Comparison of ENCODE assay signal across 8 mouse cellular contexts in the genomic region with DNA sequence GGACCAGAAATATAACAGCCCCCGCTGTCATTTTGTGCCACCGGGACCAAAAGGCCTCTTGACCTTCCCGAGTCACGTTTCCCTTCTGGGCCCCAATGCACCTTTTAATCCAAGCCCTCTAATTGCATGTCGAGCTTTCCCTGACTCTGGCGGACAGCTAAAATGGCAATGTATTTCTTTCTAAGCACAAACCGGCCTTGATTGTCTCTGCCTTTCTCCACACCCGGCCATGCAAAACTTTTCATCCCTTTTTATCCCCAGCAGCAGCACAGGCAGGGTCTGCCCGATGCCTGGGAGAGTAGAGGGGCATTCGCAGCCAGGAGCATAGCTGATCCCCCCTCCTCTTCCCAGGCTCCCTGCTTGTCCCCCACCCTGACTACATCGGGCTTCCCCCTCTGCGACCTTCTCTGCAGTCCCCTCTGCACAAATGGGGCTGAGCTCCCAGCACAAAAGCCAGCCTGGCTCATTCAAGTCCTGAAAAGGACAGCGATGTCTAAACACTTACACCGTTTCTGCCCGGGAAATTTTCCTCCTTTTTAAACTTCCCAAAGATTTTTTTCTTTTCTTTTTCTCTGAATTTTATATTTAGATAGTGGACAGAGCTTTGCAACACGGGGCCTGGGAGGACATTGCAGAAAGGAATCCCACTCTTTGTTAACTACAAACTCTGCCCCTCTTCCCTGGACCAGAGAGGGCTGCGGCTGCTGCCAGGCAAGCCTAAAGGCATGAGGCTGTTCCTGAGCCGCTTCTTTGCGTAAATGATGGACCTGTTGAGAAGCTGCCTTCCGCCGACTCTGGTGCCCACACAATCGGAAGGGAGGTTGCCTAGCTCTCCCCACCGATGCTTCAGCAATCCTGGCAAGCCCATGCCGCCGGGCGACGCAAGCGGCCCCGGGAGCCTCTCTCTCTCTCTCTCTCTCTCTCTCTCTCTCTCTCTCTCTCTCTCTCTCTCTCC. TPM values are rescaled to one million over a fixed set of nuclear protein-coding genes. Genes with fewer than 3 reads are reported as not detected.
DNase-seq lines count a peak whose midpoint lies in the region; TF ChIP-seq lines count a peak whose summit lies in the region.

No protein-coding gene starts in this region.

- TF ChIP-seq CTCF in layer of hippocampus, adult 2 months (conservative IDR thresholded peaks at IDR 0.05) = no peak
- no peak for TF ChIP-seq CTCF in kidney, adult 2 months (conservative IDR thresholded peaks at IDR 0.05; ENCODE audit: insufficient read depth, insufficient read length, low read depth, low read length)

- H3K27ac ChIP-seq in layer of hippocampus, adult 2 months = peak overlapping the region; percentile 79; the same call in 1 of the 2 replicates
- H3K27ac ChIP-seq in embryonic facial prominence, embryonic 10.5 days (replicated peaks) = no peak overlapping the region
- no peak overlapping the region for H3K27ac ChIP-seq in kidney, adult 2 months (ENCODE audit: insufficient read depth, low read depth, low read length)

- H3K9me3 ChIP-seq in embryonic facial prominence, embryonic 10.5 days = no peaks in the 10 kb centered on the region

- no peak for DNase-seq in layer of hippocampus, adult 2 months (ENCODE audit: low spot score in 2 of 2)
- DNase-seq in layer of hippocampus, adult 11-12 months (ENCODE audit: low spot score) = no peak
- DNase-seq in embryonic facial prominence, embryonic 10.5 days (ENCODE audit: low spot score) = peak; percentile 49
- peak; percentile 33 to 52 for DNase-seq in left cerebral cortex, postnatal 14 days (ENCODE audit: low spot score in 2 of 2)
- DNase-seq in retina, postnatal 1 day = peak; percentile 48
- DNase-seq in yolk sac, embryonic 10.5 days (ENCODE audit: low spot score) = no peak
- no peak for DNase-seq in kidney, adult 2 months
- DNase-seq in gastrocnemius, adult 8-10 months (ENCODE audit: low spot score in 2 of 2) = no peak

- peaks cover 95% of the 10 kb centered on the region for H3K27me3 ChIP-seq in embryonic facial prominence, embryonic 10.5 days (replicated peaks; ENCODE audit: low read depth, poor library complexity, severe bottlenecking)
- H3K27me3 ChIP-seq in kidney, adult 2 months (replicated peaks; ENCODE audit: control insufficient read depth, insufficient read depth, low read length) = no peaks in the 10 kb centered on the region

- peak overlapping the region; percentile 57 for H3K4me3 ChIP-seq in layer of hippocampus, adult 2 months
- peak overlapping the region; percentile 69 for H3K4me3 ChIP-seq in embryonic facial prominence, embryonic 10.5 days
- no peak overlapping the region for H3K4me3 ChIP-seq in kidney, adult 2 months (ENCODE audit: insufficient read depth, low read depth, low read length)

- no peak for TF ChIP-seq POLR2A in kidney, adult 2 months (IDR thresholded peaks at IDR 0.05; ENCODE audit: low read depth, low read length)

- intact Hi-C loops in left cerebral cortex, postnatal 14 days (cut with DNase I) = loop anchor here (5.0 kb wide), 2 partner anchors 32 to 162 kb away; no protein-coding TSS in a partner anchor

- no peaks in the 10 kb centered on the region for H3K36me3 ChIP-seq in embryonic facial prominence, embryonic 10.5 days (replicated peaks)
- H3K36me3 ChIP-seq in kidney, adult 2 months (ENCODE audit: control insufficient read depth, insufficient read depth, low read length) = no peaks in the 10 kb centered on the region

- 2% methylated on average over 29 of the region's 29 CpGs for WGBS in embryonic facial prominence, embryonic 10.5 days
- WGBS in kidney, adult 2 months = 19% methylated on average over 29 of the region's 29 CpGs

- H3K4me1 ChIP-seq in embryonic facial prominence, embryonic 10.5 days = peaks cover 61% of the 10 kb centered on the region
- no peaks in the 10 kb centered on the region for H3K4me1 ChIP-seq in kidney, adult 2 months (ENCODE audit: control insufficient read depth, insufficient read depth, low read length)

RNA-seq across cellular contexts. Expression of a gene that starts 2.6 kb away (rescaled TPM):
- total RNA-seq in layer of hippocampus, adult 2 months (2021) = 1 to 10 TPM; 5.9 to 7.8 TPM
- polyA plus RNA-seq in embryonic facial prominence, embryonic 10.5 days (2016; fragmentation: Nextera tagmentation; extraction: Ambion mirVana) = 0.10 and 0.24 TPM in 2 replicates
- total RNA-seq in left cerebral cortex, postnatal 14 days (2021) = 1 to 10 TPM; 6.1 to 6.2 TPM
- 0.72 and 0.81 TPM in 2 replicates for polyA plus RNA-seq in kidney, adult 2 months (2012; rRNA removed)
- total RNA-seq in gastrocnemius, adult 8-10 months (2022) = 1 to 10 TPM in 1 of 4 experiments, under 1 TPM in 3; 0.39 to 1.3 (median 0.67) TPM

Comparison
In these comparisons a context has a peak if more than half of its experiments do, and no peak if none do; other contexts are left out.
1. DNase-seq: peak in embryonic facial prominence, embryonic 10.5 days (single experiment), left cerebral cortex, postnatal 14 days (2 of 2) and retina, postnatal 1 day (single experiment); none in layer of hippocampus, adult 2 months (0 of 2), layer of hippocampus, adult 11-12 months (single experiment), yolk sac, embryonic 10.5 days (single experiment), kidney, adult 2 months (single experiment) and gastrocnemius, adult 8-10 months (0 of 2).